Mouse (Mus musculus) stomach, adult 2 months (tissue): ENCODE data around the gene Tmem144. TPM values are rescaled to one million over a fixed set of nuclear protein-coding genes. Genes with fewer than 3 reads are reported as not detected.

Source experiments
- polyA plus RNA-seq: library from polyadenylated mRNA; depleted of rRNA; stranded (reverse); fragments of >200 nt; gene quantifications from 2 replicates; pipeline ENCODE4 v1.2.3, GENCODE M21; 2012; rRNA removed

Tmem144 gene
- polyA plus RNA-seq = 0.12 and 0.15 TPM in 2 replicates

GRCm38 (mm10) chr3:79852654-79853166 lies at the start of gene Tmem144:
Gene Tmem144 (minus strand): TSS chr3:79852773.

GRCm38 (mm10) chr3:79884305-79884704 lies 31.7 kb upstream of the Tmem144 start, which contains the start of gene Fam198b:
Gene Fam198b (plus strand): TSS chr3:79884533.

Other genes starting within 250 kb of the Tmem144 start
- gene 4930579G24Rik, start 223.7 kb downstream of the Tmem144 start, polyA plus RNA-seq = 0.17 and 0.56 TPM in 2 replicates
- gene Etfdh, start 223.3 kb downstream of the Tmem144 start, polyA plus RNA-seq = 88.5 and 120 TPM in 2 replicates
- not detected in 2 replicates for gene Rxfp1, start 114.9 kb downstream of the Tmem144 start, polyA plus RNA-seq
- gene Fam198b, start 31.8 kb upstream of the Tmem144 start, polyA plus RNA-seq = 1.3 and 1.9 TPM in 2 replicates